Mouse (Mus musculus) cerebellum, adult 2 months (tissue): Measurements from ENCODE around the gene Rec114. TPM values are rescaled to one million over a fixed set of nuclear protein-coding genes. Genes with fewer than 3 reads are reported as not detected.

Source experiments
- DNase-seq, 2 experiments: peaks; one replicate each; pipeline ENCODE4 v3.0.0; 2021
- H3K27ac ChIP-seq: fragments of 200-500 bp; 2 replicates; pipeline ENCODE4 v1.5.1; 2012; ENCODE audit warnings: low read length, control low read depth, inconsistent platforms; ENCODE audit not compliant: insufficient read depth
- H3K27me3 ChIP-seq: fragments of 200-500 bp; 2 replicates; pipeline ENCODE4 v1.6.1; 2012; ENCODE audit warnings: inconsistent platforms, mild to moderate bottlenecking, low read length, moderate library complexity; ENCODE audit not compliant: control insufficient read depth, insufficient read depth
- H3K4me1 ChIP-seq: fragments of 200-500 bp; 2 replicates; pipeline ENCODE4 v1.6.1; 2011; ENCODE audit warnings: low read length; ENCODE audit not compliant: control insufficient read depth, insufficient read depth
- H3K4me3 ChIP-seq: fragments of 200-500 bp; replicated peaks from 2 replicates; pipeline ENCODE3; 2011; ENCODE audit warnings: mild to moderate bottlenecking, low read depth, low read length, control low read depth; ENCODE audit not compliant: insufficient read depth
- CTCF ChIP-seq: fragments of 200-500 bp; IDR thresholded peaks from 2 replicates; pipeline ENCODE4 v1.5.1; 2011; ENCODE audit warnings: low read depth, mild to moderate bottlenecking, control low read depth, low read length, moderate library complexity, borderline replicate concordance; ENCODE audit not compliant: insufficient read depth
- POLR2A ChIP-seq: fragments of 200-500 bp; IDR thresholded peaks from 2 replicates; pipeline ENCODE4 v1.6.1; 2011; ENCODE audit warnings: low read length, control low read depth, borderline replicate concordance; ENCODE audit not compliant: insufficient read depth
- WGBS: fragments of 180-500 bp; shearing (Covaris S2); methylation state at CpG from one replicate; pipeline ENCODE4 v1.1.7; 2018; 5-methylcytosine and 5-hydroxymethylcytosine counted together
- polyA plus RNA-seq: library from polyadenylated mRNA; depleted of rRNA; stranded (reverse); fragments of >200 nt; gene quantifications from 2 replicates; pipeline ENCODE4 v1.2.3, GENCODE M21; 2012

The Rec114 gene
- polyA plus RNA-seq, 1 experiment, result 1.5 TPM

DNA sequence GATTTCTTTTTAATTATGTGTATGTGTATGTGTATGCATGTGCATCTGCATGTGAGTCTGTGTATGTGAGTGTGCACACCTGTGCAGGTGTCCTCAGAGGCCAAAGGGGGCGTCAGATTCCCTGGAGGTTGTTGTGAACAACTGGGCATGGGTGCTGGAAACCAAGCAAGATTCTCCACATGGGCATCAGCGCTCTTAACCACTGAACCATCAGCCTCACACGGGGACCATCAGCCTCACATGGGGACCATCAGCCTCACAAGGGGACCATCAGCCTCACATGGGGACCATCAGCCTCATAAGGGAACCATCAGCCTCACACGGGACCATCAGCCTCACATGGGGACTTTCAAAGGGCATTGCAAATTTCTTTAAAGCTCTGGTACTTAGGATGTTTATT is 53.1 kb downstream of the Rec114 start:
- no peak for TF ChIP-seq CTCF
- TF ChIP-seq POLR2A, result no peak
- Histone ChIP-seq H3K27me3 (no peaks in the 10 kb centered on the region), H3K4me3 (no peak overlapping the region), H3K4me1 (no peaks in the 10 kb centered on the region), H3K27ac (no peak overlapping the region)
- 84% methylated on average over 4 of the region's 4 CpGs for WGBS
- no peak for DNase-seq

DNA sequence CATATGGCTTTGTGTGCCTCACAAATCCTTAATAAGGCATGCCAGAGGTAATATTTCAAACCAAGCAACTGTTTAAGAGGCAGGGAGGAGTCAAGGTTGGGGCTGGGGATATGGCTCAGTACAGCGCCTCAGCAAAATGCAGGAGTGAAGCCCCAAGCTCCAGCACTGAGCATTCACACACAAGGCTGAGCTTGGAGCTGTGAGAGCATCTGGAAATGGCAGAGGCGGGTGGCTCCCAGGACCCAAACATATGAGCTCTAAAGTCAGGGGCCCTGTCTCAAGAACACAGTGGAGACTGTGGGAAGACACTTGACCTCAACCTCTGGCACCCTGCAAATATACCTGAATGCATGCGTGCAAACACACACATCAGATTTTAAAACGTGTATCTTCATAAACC is 55.7 kb downstream of the Rec114 start:
- H3K27ac ChIP-seq, result no peak overlapping the region
- WGBS, result 90% methylated on average over 4 of the region's 4 CpGs
- no peak overlapping the region for H3K4me3 ChIP-seq
- no peak for TF ChIP-seq CTCF
- no peak for TF ChIP-seq POLR2A
- no peaks in the 10 kb centered on the region for H3K4me1 ChIP-seq
- H3K27me3 ChIP-seq, result no peaks in the 10 kb centered on the region
- DNase-seq, result no peak

DNA sequence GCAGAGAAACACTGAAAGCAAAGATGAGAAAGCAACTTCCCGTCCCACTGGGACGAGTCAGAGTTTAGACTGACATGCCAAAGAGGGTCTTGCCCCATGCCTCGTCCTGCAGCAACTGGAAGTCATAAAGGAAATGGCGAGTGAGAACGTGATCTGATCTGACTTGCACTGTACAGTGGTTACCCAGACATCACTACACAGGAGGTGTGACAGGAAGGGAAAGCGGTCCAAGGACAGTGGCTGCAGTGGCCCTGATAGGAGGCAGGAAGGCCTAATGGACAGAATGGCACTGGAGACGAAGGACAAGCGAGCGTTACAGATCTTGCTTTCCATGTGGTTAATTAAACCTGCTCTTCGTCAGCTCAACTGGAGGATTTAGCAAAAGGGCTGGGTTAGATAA is 58.5 kb downstream of the Rec114 start:
- no peaks in the 10 kb centered on the region for H3K27me3 ChIP-seq
- WGBS, result 96% methylated on average over 10 of the region's 10 CpGs
- no peak for DNase-seq
- TF ChIP-seq POLR2A (no peak), CTCF (no peak)
- peaks cover 4% of the 10 kb centered on the region for H3K4me1 ChIP-seq
- no peak overlapping the region for H3K27ac ChIP-seq
- no peak overlapping the region for H3K4me3 ChIP-seq

DNA sequence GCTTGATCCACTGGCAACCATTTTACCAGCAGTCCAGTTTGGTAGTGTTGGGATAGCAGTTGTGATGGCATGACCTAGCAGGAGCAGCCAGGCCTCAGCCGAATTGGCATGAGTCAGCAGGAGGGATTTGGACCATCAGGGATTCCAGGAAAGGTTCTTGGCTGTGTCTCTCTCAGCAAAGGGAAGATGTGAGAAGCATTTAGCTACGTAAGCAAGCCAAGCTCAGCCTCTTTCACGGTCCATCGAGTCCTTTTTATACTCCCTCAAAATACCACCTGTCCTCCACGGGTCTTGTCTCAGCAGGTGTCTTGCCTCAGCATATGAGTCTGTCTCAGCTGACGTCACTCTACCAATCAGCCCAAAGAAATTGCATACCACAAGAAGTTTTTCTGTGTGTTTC is 60.4 kb downstream of the Rec114 start:
- peaks cover 4% of the 10 kb centered on the region for H3K4me1 ChIP-seq
- no peaks in the 10 kb centered on the region for H3K27me3 ChIP-seq
- H3K4me3 ChIP-seq, result no peak overlapping the region
- DNase-seq, result peak in 1 of 2 experiments; percentile 60
- WGBS, result 10% methylated on average over 6 of the region's 6 CpGs
- TF ChIP-seq CTCF, result no peak
- no peak for TF ChIP-seq POLR2A
- H3K27ac ChIP-seq, result no peak overlapping the region

DNA sequence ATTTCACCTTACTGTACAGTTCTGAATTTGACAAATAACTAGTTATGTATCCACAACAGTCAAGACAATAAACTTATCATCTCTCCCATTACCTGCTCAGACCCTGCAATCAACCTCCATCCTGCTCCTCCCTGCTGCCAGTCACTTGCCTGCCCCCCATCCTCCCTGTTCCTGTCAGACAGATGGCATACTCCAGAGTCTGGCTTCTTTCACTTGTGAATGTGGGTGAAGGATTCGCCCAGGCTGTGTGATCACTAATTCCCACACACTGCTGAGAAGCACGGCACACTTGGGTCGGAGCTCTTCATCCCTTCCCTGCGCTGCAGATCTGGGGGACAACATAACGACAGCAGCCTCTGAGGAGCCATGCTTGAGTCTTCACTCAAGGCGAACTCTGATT is 61.7 kb downstream of the Rec114 start:
- WGBS, result 41% methylated on average over 6 of the region's 6 CpGs
- no peak for DNase-seq
- Histone ChIP-seq H3K27ac (no peak overlapping the region), H3K4me3 (no peak overlapping the region), H3K4me1 (peaks cover 4% of the 10 kb centered on the region), H3K27me3 (no peaks in the 10 kb centered on the region)
- TF ChIP-seq POLR2A, result no peak
- no peak for TF ChIP-seq CTCF

DNA sequence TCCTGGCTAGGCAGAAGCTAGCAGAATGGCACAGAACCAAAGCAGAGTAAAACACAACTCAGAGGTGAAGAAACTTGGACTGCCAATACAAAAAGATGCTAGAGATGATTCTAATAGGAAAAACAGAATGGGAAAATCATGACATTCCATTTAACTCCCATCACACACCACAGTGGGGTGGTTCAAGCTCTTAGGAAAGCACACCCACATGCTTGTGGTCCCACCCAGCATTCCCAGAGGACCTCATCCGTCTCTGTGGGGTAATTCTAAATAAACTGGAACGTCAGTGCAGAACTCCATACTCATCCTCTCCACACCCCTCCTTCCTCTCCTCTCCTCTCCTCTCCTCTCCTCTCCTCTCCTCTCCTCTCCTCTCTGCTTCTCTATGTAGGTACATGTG is 62.4 kb downstream of the Rec114 start:
- DNase-seq, result no peak
- 82% methylated on average over 2 of the region's 2 CpGs for WGBS
- H3K27ac ChIP-seq, result no peak overlapping the region
- no peak overlapping the region for H3K4me3 ChIP-seq
- H3K4me1 ChIP-seq, result peaks cover 4% of the 10 kb centered on the region
- no peak for TF ChIP-seq CTCF
- no peak for TF ChIP-seq POLR2A
- H3K27me3 ChIP-seq, result no peaks in the 10 kb centered on the region; the same call in 1 of the 2 replicates

DNA sequence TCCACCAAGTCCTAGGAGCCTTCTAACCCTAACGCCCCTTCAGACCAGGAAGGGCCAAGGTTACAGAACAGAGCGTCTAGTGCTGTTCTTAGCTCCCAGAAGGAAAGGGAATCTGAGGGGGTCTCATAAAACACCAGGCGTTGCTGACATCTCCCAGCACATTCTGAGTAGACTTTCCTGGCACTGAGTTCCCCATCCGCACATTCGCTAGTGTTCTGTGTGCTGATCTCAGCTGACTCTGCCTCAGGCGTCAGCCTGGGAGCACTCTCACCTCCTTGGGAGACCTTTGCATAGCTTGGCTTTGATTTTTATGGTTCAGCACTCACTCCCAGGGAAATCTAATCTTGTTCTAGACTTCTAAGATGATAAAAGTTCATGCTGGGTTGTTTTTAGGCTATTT is 68.4 kb downstream of the Rec114 start:
- Histone ChIP-seq H3K4me3 (no peak overlapping the region), H3K4me1 (no peaks in the 10 kb centered on the region), H3K27ac (no peak overlapping the region), H3K27me3 (no peaks in the 10 kb centered on the region; the same call in 1 of the 2 replicates)
- DNase-seq, result no peak
- no peak for TF ChIP-seq CTCF
- TF ChIP-seq POLR2A, result no peak
- WGBS, result 68% methylated on average over 6 of the region's 6 CpGs

DNA sequence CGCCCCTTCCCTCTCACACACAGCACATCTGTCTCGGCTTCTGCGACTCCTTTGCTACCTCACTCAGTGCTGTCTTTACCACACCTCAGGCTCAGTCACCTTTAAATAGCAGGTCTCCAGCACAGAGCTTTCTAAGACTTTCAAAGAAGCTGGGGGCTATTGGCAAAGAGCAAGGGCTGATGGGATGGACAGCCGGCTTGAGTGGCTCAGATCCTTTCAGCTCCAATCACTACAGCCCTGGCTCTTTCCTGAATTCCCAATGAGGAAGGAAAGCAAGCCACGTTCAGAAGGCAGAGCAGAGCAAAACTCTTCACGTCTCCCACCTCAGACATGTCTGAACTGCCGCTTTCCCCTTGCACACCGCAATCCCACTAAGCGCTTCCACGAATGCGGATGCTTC is 69.0 kb downstream of the Rec114 start:
- no peak for TF ChIP-seq CTCF
- no peak for TF ChIP-seq POLR2A
- Histone ChIP-seq H3K4me1 (no peaks in the 10 kb centered on the region), H3K27ac (no peak overlapping the region), H3K4me3 (no peak overlapping the region), H3K27me3 (no peaks in the 10 kb centered on the region; the same call in 1 of the 2 replicates)
- no peak for DNase-seq
- 77% methylated on average over 11 of the region's 11 CpGs for WGBS
